Mouse (Mus musculus) right cerebral cortex, adult 18-20 months (tissue): ENCODE data around the gene Gps1.
"Not testable (repeated sequence)": the region's sequence is repeated elsewhere in the genome, so short reads cannot be mapped to it uniquely, and the experiment has no call there.

Source experiments
- DNase-seq: peaks from one replicate; pipeline ENCODE4 v3.0.0; 2022; ENCODE audit warnings: mixed read lengths

Gene Gps1

GRCm38 (mm10) chr11:120823551-120823947, 39.5 kb downstream of the Gps1 start:
- DNase-seq = peak; percentile 73

GRCm38 (mm10) chr11:120823956-120824786, 40.1 kb downstream of the Gps1 start, which contains the start of gene Fasn:
TSS of gene Fasn (minus strand) at chr11:120824547.
- DNase-seq = peak; percentile 99

GRCm38 (mm10) chr11:120824787-120825288, 40.8 kb downstream of the Gps1 start:
- no peak for DNase-seq

- no peak for DNase-seq
Observed at GRCm38 (mm10) chr11:120825289-120825863, 41.3 kb downstream of the Gps1 start.

GRCm38 (mm10) chr11:120826016-120826953, 42.2 kb downstream of the Gps1 start:
- DNase-seq = no peak

- no peak for DNase-seq
Observed at GRCm38 (mm10) chr11:120828416-120828815, 44.3 kb downstream of the Gps1 start.

- no peak for DNase-seq
Observed at GRCm38 (mm10) chr11:120829757-120830532, 45.9 kb downstream of the Gps1 start.

- no peak for DNase-seq
Observed at GRCm38 (mm10) chr11:120830686-120831085, 46.6 kb downstream of the Gps1 start.

- no peak for DNase-seq
Observed at GRCm38 (mm10) chr11:120831659-120832440, 47.8 kb downstream of the Gps1 start.

GRCm38 (mm10) chr11:120832962-120833361, 48.9 kb downstream of the Gps1 start:
- not testable (repeated sequence) for DNase-seq

- DNase-seq = no peak
Observed at GRCm38 (mm10) chr11:120833555-120834280, 49.6 kb downstream of the Gps1 start.
